Mouse (Mus musculus) CH12.LX (cell line): ENCODE measurements around the gene Prdx2.

Source experiments
- CTCF ChIP-seq, 2 experiments: IDR thresholded peaks in 1 of 2; conservative IDR thresholded peaks in 1 of 2; 2 replicates each; pipeline ENCODE4 v1.5.1; 2011 to 2012; ENCODE audit warnings: low read depth in 2 of 2, low read length in 2 of 2, improper control_type of control experiment in 1 of 2, inconsistent platforms in 1 of 2, mild to moderate bottlenecking in 1 of 2, moderate library complexity in 1 of 2
- ETS1 ChIP-seq: conservative IDR thresholded peaks from 2 replicates; pipeline ENCODE4 v1.6.1; 2012; ENCODE audit warnings: low read depth, mild to moderate bottlenecking, inconsistent platforms, low read length, improper control_type of control experiment, moderate library complexity
- HCFC1 ChIP-seq: IDR thresholded peaks from 2 replicates; pipeline ENCODE4 v1.6.1; 2012; ENCODE audit warnings: low read depth, mild to moderate bottlenecking, inconsistent platforms, low read length, improper control_type of control experiment
- MXI1 ChIP-seq: IDR thresholded peaks from 2 replicates; pipeline ENCODE4 v1.6.1; 2011; ENCODE audit warnings: mild to moderate bottlenecking, low read depth, low read length, improper control_type of control experiment
- NRF1 ChIP-seq: IDR thresholded peaks from 2 replicates; pipeline ENCODE4 v1.6.1; 2014; ENCODE audit warnings: low read depth, mild to moderate bottlenecking, inconsistent platforms, low read length, improper control_type of control experiment, moderate library complexity
- PAX5 ChIP-seq: IDR thresholded peaks from 2 replicates; pipeline ENCODE4 v1.6.1; 2012; ENCODE audit warnings: low read length, inconsistent platforms, mixed read lengths
- RAD21 ChIP-seq: IDR thresholded peaks from 2 replicates; pipeline ENCODE4 v1.6.1; 2011; ENCODE audit warnings: low read depth, mild to moderate bottlenecking, low read length, improper control_type of control experiment, moderate library complexity
- SIN3A ChIP-seq: IDR thresholded peaks from 2 replicates; pipeline ENCODE4 v1.6.1; 2012; ENCODE audit warnings: low read length, improper control_type of control experiment, inconsistent platforms
- TBP ChIP-seq: conservative IDR thresholded peaks from 2 replicates; pipeline ENCODE4 v1.6.1; 2011; ENCODE audit warnings: low read depth, low read length, improper control_type of control experiment

GRCm38 (mm10) chr8:84921596-84921995 is 47.8 kb upstream of the Prdx2 start:
- no peak for TF ChIP-seq RAD21
- TF ChIP-seq NRF1 = no peak
- TF ChIP-seq PAX5 = no peak
- TF ChIP-seq HCFC1 = no peak
- TF ChIP-seq ETS1 = no peak
- TF ChIP-seq CTCF (conservative IDR thresholded peaks at IDR 0.05 in 1 of 2, IDR thresholded peaks at IDR 0.05 in 1 of 2; ENCODE audit: low read depth in 2 of 2, low read length in 2 of 2) = no peak
- TF ChIP-seq MXI1 = no peak
- TF ChIP-seq TBP = no peak
- no peak for TF ChIP-seq SIN3A
